ENCODE assay signal across 8 mouse cellular contexts in genomic region chr5:130144334-130145312, GRCm38 (mm10). TPM values are rescaled to one million over a fixed set of nuclear protein-coding genes. Genes with fewer than 3 reads are reported as not detected.
DNase-seq lines count a peak whose midpoint lies in the region; ATAC-seq lines count a peak whose summit lies in the region.

Gene Kctd7 (plus strand): TSS chr5:130144861.

- DNase-seq in adrenal gland, adult (ENCODE audit: inconsistent age in 2 of 2, low spot score in 1 of 2): peak; percentile 98 to 99
- peak; percentile 98 for DNase-seq in embryo, embryonic 10.5 days (ENCODE audit: low spot score)
- peak; percentile 96 for DNase-seq in gastrocnemius, postnatal 14 days
- DNase-seq in left cerebral cortex, postnatal 10 days (ENCODE audit: extremely low spot score in 1 of 2, low spot score in 2 of 2): peak; percentile 97 to 98
- peak; percentile 97 for DNase-seq in right cerebral cortex, postnatal 25 days
- peak; percentile 95 for DNase-seq in urinary bladder, postnatal 4 days (ENCODE audit: low spot score in 2 of 2)

- peak; percentile 89 for ATAC-seq in inflammation-experienced regulatory T-cells, adult 6 months
- ATAC-seq in megakaryocyte-erythroid progenitor cell, adult 5-6 weeks (replicated peaks; ENCODE audit: low FRiP score, low TSS enrichment, poor library complexity, severe bottlenecking): peak; percentile 87

- intact Hi-C loops in gastrocnemius, postnatal 14 days (cut with DNase I; ENCODE audit: low total_unique reads): no loop called here
- intact Hi-C loops in left cerebral cortex, postnatal 10 days (cut with DNase I): loop anchor here (5.0 kb wide), 2 partner anchors 102 to 117 kb away; partner anchors contain the start of genes Asl and Crcp

RNA-seq across cellular contexts. Expression of gene Kctd7, which starts in this region (rescaled TPM):
- 1 to 10 TPM; 1.7 to 3.1 TPM for total RNA-seq in gastrocnemius, postnatal 14 days (2021)
- polyA plus RNA-seq in inflammation-experienced regulatory T-cells, adult 6 months (2017; shearing (Covaris generic)): 1 to 10 TPM; 2.1 to 3.0 (median 3.0) TPM
- total RNA-seq in left cerebral cortex, postnatal 10 days (2021): 10 to 100 TPM; 13.6 to 14.4 TPM
- total RNA-seq in megakaryocyte-erythroid progenitor cell, adult 5-6 weeks (2014; fragmentation: Nextera tagmentation): 5.0 and 12.8 TPM in 2 replicates
- total RNA-seq in megakaryocyte-erythroid progenitor cell, adult 5-6 weeks (2017): 6.6 and 8.2 TPM in 2 replicates

Comparison
In these comparisons a context has a peak if more than half of its experiments do, and no peak if none do; other contexts are left out.
1. Peak in every context shown above with its lines: DNase-seq and ATAC-seq.